Mouse (Mus musculus): ENCODE measurements around the gene Slc16a11.

Gene Slc16a11

GRCm38 (mm10) chr11:70200036-70200608 is 12.4 kb upstream of the Slc16a11 start:
- DNase-seq (ENCODE audit: low read depth, low spot score) = no peak

DNA sequence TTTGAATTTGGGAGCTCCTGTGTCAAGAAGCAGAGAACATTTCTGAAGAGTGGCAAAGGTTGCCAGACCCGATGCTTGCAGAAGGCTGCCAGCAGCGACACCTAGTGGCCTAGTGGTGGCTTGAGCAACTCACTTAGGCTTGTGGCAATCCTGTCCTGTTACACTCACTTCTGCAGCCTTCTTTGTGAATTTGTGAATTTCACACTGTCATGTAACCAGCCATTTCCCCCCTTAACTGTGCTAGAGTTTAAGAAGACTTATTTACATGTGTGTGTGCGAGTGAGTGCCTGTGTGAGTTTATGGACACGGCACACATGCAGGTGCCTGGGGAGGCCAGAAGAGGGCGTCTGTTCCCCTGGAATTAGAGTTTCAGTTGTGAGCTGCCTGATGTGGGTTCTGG is 10.9 kb upstream of the Slc16a11 start:
- DNase-seq (ENCODE audit: low read depth, low spot score) = no peak

GRCm38 (mm10) chr11:70206801-70207200 is 5.8 kb upstream of the Slc16a11 start:
- no peak for DNase-seq (ENCODE audit: low read depth, low spot score)

DNA sequence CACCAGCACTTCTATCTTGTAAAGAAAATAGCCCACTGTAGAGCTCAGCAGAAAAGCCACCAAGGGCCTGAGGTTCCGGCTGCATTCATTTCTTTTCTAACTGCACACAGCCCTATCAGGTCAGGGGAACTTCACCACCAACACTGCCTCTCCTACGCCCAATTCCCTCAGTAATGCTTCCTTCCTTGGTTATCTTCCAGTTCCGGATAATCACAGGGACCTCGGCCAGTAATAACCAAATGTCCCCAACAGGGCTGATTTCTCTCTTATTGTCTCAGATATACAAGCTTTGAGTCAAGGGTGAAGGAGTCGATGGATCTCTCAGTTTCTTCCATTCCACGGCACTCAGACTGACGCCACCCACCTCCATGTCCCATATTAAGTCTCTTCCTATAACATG is 5.3 kb upstream of the Slc16a11 start:
- DNase-seq (ENCODE audit: low read depth, low spot score) = no peak

- no peak for DNase-seq (ENCODE audit: low read depth, low spot score)
These were observed 3.7 kb upstream of the Slc16a11 start for GRCm38 (mm10) chr11:70208778-70209388.

DNA sequence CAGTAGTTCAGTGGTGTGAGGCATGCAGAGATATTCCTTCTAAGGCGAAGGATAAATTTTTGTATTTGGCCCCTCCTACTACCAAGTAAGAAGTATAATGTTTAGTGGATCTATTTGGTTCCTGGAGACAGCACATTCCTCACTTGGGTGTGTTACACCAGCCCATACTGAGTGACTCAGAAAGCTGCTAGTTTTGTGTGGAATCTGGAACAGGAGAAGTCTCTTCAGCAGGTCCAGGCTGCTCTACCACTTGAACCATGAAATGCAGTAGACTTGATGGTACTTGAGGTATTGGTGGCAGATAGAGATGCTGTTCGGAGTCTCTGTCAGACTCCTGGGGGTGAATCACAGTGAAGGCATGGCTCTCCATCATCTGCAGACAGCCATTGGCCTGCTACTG is 1.9 kb upstream of the Slc16a11 start:
- no peak for DNase-seq (ENCODE audit: low read depth, low spot score)

- DNase-seq (ENCODE audit: low read depth, low spot score) = no peak
These were observed 580 bp upstream of the Slc16a11 start for GRCm38 (mm10) chr11:70211972-70212371.

- peak; percentile 66 for DNase-seq (ENCODE audit: low read depth, low spot score)
These were observed 344 bp downstream of the Slc16a11 start for GRCm38 (mm10) chr11:70212896-70213295.

DNA sequence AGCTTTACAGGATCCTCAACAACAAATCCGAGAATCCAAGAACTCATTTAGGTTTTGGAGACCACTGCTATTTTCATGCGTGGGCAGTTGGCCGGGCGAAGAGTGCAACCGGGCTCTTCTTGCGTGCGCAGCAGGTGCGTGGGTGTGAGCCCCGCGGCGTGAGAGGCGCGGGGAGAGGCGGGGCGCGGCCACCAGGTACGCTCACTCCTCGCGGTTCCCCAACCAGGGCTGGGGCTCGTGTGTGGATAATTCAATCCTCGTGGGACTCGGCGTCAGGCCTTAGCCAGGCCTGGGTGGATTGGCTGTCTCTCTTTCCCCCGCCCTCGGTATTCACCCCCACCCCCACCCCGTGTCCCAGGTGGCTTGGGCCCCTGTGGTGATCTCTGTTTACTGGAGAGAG is 1.2 kb downstream of the Slc16a11 start:
- no peak for DNase-seq (ENCODE audit: low read depth, low spot score)

DNA sequence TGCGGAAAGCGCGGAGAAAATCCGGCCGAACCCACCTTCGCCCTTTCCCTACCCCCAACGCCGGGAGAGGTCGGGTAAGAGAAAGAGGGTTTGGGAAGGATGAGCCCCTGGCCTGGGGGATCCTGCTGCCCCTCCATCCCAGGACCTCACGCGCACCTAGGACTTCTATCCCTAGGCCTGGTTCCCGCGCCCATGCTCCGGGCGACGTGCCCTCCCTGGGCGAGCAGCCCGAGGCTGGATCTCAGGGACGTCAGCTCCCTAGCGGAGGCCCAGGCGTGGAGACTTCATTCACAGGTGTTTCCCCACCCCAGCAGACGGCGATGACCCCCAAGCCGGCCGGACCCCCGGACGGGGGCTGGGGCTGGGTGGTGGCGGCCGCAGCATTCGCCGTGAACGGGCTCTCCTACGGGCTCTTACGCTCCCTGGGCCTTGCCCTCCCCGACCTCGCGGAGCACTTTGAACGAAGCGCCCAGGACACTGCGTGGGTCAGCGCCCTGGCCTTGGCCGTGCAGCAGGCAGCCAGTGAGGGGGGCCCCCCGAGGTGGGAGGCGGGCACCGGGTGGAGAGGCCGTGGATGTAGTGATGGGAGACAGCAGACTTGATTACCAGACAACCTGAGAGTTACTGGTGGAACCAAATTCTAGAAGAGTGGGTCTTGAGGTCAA is 1.8 kb downstream of the Slc16a11 start:
- DNase-seq (ENCODE audit: low read depth, low spot score) = no peak

DNA sequence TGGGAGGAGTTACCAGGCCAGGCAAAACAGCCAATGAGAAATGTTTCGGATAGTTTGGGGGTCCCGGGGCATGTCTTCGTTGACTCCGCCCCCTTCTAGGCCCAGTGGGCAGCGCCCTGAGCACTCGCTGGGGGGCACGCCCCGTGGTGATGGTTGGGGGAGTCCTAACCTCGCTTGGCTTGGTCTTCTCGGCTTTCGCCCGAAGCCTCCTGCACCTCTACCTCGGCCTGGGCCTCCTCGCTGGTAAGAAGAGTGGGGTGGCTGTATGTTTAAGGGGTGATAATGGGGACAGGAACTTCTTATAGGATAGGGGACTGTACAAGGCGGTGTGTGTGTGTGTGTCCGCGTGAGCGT is 2.3 kb downstream of the Slc16a11 start:
- DNase-seq (ENCODE audit: low read depth, low spot score) = no peak

GRCm38 (mm10) chr11:70215301-70215700 is 2.7 kb downstream of the Slc16a11 start:
- no peak for DNase-seq (ENCODE audit: low read depth, low spot score)

- DNase-seq (ENCODE audit: low read depth, low spot score) = no peak
These were observed 3.6 kb downstream of the Slc16a11 start for GRCm38 (mm10) chr11:70216103-70216502.

- no peak for DNase-seq (ENCODE audit: low read depth, low spot score)
These were observed 5.5 kb downstream of the Slc16a11 start for GRCm38 (mm10) chr11:70218039-70218438.

DNA sequence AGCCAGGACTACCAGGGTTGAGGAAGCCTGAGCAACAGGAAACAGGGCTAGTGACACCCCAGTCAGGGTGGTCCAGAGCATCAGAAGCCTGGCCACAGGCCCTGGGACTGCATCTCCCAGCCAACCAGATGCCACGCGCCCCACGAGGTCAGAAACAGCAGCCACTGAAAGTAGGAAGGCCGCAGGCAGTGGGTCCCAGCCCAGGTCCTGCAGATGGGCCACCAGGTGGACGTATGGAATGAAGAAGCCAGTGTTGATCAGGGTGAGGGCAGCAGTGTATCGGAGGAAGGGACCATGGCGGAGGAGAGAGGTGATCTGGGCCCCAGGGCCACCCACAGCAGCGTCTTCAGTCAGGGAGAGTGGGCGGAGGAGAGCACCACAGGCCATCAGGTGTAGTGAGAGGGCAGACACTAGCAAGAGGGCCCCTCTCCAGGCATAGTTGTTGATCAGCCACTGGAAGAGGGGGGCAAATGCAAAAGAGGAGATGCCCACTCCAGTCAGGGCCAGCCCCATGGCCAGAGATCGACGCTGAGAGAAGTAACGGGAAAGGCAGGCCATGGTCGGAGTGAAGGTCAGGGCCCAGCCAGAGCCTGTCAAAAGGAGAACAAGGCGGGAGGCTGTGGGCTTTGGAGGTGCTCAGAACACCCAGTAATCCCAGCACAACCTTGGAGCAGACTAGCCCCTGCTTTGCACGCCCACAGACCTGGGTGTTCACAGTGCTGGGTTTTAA is 6.4 kb downstream of the Slc16a11 start:
- no peak for DNase-seq (ENCODE audit: low read depth, low spot score)

DNA sequence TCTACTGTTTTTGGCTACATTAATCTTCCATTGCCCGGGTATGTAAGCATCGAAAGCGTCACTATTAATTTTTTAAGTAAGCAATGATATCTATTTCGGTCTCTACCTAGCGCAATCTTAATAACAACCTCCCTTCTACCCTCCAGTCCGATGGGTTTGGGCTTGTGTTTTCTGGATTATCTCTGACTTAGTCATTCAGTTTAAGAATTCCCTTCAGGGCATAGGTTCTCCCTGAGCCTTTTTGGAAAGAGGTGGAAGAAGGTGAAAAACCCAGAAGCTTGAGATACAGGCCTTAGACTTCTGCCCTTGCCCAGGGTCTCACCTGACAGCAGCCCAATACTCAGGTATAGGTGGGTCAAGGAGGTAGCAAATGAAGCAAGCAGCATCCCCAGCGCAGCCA is 7.3 kb downstream of the Slc16a11 start:
- DNase-seq (ENCODE audit: low read depth, low spot score) = no peak

DNA sequence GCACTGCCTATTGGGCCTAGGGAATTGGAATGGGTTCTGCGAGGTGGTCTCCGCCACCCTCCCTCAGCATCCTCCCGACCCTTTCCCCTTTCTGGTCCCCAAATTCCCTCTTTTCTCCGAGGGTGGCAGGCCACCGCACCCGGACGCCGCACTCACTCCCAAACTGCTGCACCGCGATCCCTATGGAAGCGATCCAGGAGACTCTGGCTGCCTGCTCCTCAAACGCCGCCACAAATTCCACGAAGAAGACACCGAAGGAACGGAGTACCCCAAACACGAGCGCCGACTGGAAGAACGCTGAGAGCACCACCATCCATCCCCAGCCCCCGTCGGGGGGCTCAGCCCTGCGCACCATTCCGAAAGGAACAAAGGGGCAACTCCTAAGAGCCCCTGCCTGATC is 7.8 kb downstream of the Slc16a11 start:
- DNase-seq (ENCODE audit: low read depth, low spot score) = no peak

GRCm38 (mm10) chr11:70220731-70221602 is 8.4 kb downstream of the Slc16a11 start, which contains the start of gene Slc16a13:
Gene Slc16a13, minus strand, starts transcription at chr11:70221064.
- peak; percentile 98 for DNase-seq (ENCODE audit: low read depth, low spot score)

DNA sequence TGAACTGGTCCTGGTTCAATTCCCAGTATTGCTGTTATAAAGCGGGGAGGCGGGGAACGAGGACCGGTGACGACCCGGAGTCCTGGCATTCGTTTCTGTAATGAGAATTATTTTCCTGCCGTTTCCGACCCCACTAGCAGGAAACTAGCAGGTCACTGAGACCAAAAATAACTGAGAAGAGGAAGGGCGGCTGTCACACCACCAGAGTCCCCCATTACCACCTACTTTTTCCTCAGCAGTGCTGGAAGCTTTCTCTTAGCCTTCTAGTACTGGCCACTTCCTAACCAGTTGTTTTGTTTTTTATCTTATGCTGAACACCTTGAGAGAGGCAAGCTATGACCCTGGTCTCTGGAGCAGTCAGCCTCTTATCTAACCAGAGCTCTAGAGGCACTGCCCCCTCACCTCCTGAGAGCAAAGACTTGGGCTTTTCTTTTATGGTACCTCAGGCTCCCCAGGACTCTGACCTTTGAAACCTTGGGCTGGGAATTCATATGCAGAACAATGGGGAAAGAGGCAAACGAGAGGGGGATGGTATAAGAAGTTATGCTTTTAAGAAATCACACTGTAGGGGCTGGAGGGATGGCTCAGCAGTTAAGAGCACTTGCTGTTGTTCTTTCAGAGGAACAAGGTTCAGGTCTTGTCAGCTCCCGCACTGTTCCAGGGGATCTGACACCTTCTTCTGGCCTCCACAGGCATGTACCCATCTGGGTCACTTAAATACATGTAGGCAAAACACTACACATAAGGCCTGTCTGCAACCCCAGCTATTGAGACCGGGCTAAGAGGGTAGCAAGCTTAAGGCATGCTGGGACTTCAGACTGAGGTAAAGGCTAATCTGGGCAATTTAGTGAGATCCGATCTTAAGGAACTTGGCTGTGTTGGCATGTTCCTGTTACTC is 9.3 kb downstream of the Slc16a11 start:
- no peak for DNase-seq (ENCODE audit: low read depth, low spot score)

GRCm38 (mm10) chr11:70223724-70224123 is 11.2 kb downstream of the Slc16a11 start:
- DNase-seq (ENCODE audit: low read depth, low spot score) = no peak
